Mouse (Mus musculus) C2C12 (cell line): ENCODE data around the gene Cyp17a1. TPM values are rescaled to one million over a fixed set of nuclear protein-coding genes. Genes with fewer than 3 reads are reported as not detected.

Source experiments
- H3K27me3 ChIP-seq: one replicate; pipeline ENCODE4 v1.6.1; 2011; ENCODE audit not compliant: control insufficient read depth, insufficient read depth, insufficient read length
- H3K36me3 ChIP-seq: one replicate; pipeline ENCODE4 v1.6.1; 2011; ENCODE audit not compliant: control insufficient read depth, insufficient read depth
- H3K4me3 ChIP-seq: one replicate; pipeline ENCODE4 v1.5.1; 2011; ENCODE audit warnings: mild to moderate bottlenecking, control low read depth; ENCODE audit not compliant: poor library complexity, insufficient read depth, severe bottlenecking
- H3K79me2 ChIP-seq: one replicate; pipeline ENCODE4 v1.6.1; 2011; ENCODE audit not compliant: control insufficient read depth, insufficient read depth
- H3K79me3 ChIP-seq: one replicate; pipeline ENCODE4 v1.6.1; 2011; ENCODE audit warnings: low read depth, control low read depth
- H3ac ChIP-seq: one replicate; pipeline ENCODE3; 2011; ENCODE audit warnings: low read depth; ENCODE audit not compliant: control insufficient read depth, insufficient read length
- CEBPB ChIP-seq: IDR thresholded peaks from one replicate; pipeline ENCODE4 v1.6.1; 2011; ENCODE audit warnings: low read depth, mild to moderate bottlenecking, control low read depth, moderate library complexity
- CTCF ChIP-seq: IDR thresholded peaks from one replicate; pipeline ENCODE4 v1.5.1; 2011; ENCODE audit not compliant: control insufficient read depth, insufficient read depth, insufficient read length
- FOSL1 ChIP-seq: IDR thresholded peaks from one replicate; pipeline ENCODE4 v1.8.0; 2011; ENCODE audit warnings: mild to moderate bottlenecking, low read length; ENCODE audit not compliant: poor library complexity, insufficient read depth, severe bottlenecking
- MAX ChIP-seq: IDR thresholded peaks from one replicate; pipeline ENCODE4 v1.6.1; 2011; ENCODE audit warnings: mild to moderate bottlenecking, control low read depth
- MYOD1 ChIP-seq: IDR thresholded peaks from one replicate; pipeline ENCODE4 v1.6.1; 2011; ENCODE audit warnings: low read depth; ENCODE audit not compliant: control insufficient read depth, insufficient read length
- MYOG ChIP-seq: IDR thresholded peaks from one replicate; pipeline ENCODE4 v1.6.1; 2011; ENCODE audit not compliant: control insufficient read depth, insufficient read length; ENCODE audit errors: extremely low read depth
- USF1 ChIP-seq: IDR thresholded peaks from one replicate; pipeline ENCODE4 v1.6.1; 2011; ENCODE audit warnings: low read depth, mild to moderate bottlenecking, control low read depth, moderate library complexity
- polyA plus RNA-seq: library from polyadenylated mRNA; unstranded; fragments of >200 nt; fragmentation: generic; extraction: Trizol; gene quantifications from one replicate; pipeline ENCODE4 v1.2.1, GENCODE M21; 2012; ENCODE audit warnings: missing spikeins

The Cyp17a1 gene
- polyA plus RNA-seq, 1 experiment = not detected

GRCm38 (mm10) chr19:46665474-46665873 is 7.5 kb downstream of the Cyp17a1 start:
- no peak overlapping the region for H3ac ChIP-seq
- TF ChIP-seq MYOD1 (no peak), MYOG (no peak), MAX (no peak), CTCF (no peak), USF1 (no peak), FOSL1 (no peak)
- H3K27me3 ChIP-seq = peaks cover 3% of the 10 kb centered on the region
- no peaks in the 10 kb centered on the region for H3K79me3 ChIP-seq
- no peak overlapping the region for H3K4me3 ChIP-seq
- no peaks in the 10 kb centered on the region for H3K79me2 ChIP-seq
- H3K36me3 ChIP-seq = no peaks in the 10 kb centered on the region

GRCm38 (mm10) chr19:46662784-46663183 is 10.2 kb downstream of the Cyp17a1 start:
- H3K4me3 ChIP-seq = no peak overlapping the region
- no peaks in the 10 kb centered on the region for H3K36me3 ChIP-seq
- no peaks in the 10 kb centered on the region for H3K79me3 ChIP-seq
- no peaks in the 10 kb centered on the region for H3K79me2 ChIP-seq
- H3ac ChIP-seq = no peak overlapping the region
- H3K27me3 ChIP-seq = peaks cover 3% of the 10 kb centered on the region
- TF ChIP-seq CTCF = no peak

- no peaks in the 10 kb centered on the region for H3K79me2 ChIP-seq
- no peak overlapping the region for H3ac ChIP-seq
- H3K36me3 ChIP-seq = no peaks in the 10 kb centered on the region
- H3K27me3 ChIP-seq = peaks cover 2% of the 10 kb centered on the region
- no peak for TF ChIP-seq MYOD1
- no peak for TF ChIP-seq FOSL1
- TF ChIP-seq MAX = no peak
- TF ChIP-seq MYOG = no peak
- TF ChIP-seq CEBPB = no peak
- TF ChIP-seq CTCF = no peak
- TF ChIP-seq USF1 = no peak
- H3K79me3 ChIP-seq = no peaks in the 10 kb centered on the region
- no peak overlapping the region for H3K4me3 ChIP-seq
Observed at GRCm38 (mm10) chr19:46662214-46662613, 10.8 kb downstream of the Cyp17a1 start.

- H3K79me2 ChIP-seq = no peaks in the 10 kb centered on the region
- TF ChIP-seq MYOD1 = no peak
- no peak for TF ChIP-seq FOSL1
- H3K4me3 ChIP-seq = no peak overlapping the region
Observed at GRCm38 (mm10) chr19:46661511-46661910, 11.5 kb downstream of the Cyp17a1 start.

GRCm38 (mm10) chr19:46658851-46659250 is 14.1 kb downstream of the Cyp17a1 start:
- Histone ChIP-seq H3K36me3 (peaks cover 20% of the 10 kb centered on the region), H3K4me3 (no peak overlapping the region), H3K79me2 (no peaks in the 10 kb centered on the region), H3K79me3 (no peaks in the 10 kb centered on the region), H3K27me3 (no peaks in the 10 kb centered on the region), H3ac (no peak overlapping the region)
- TF ChIP-seq CTCF = no peak
- TF ChIP-seq MYOD1 = no peak
- TF ChIP-seq CEBPB = no peak
- no peak for TF ChIP-seq MYOG
- TF ChIP-seq USF1 = no peak
- TF ChIP-seq FOSL1 = no peak
- TF ChIP-seq MAX = no peak

More at GRCm38 (mm10) chr19:46661511-46661910, 11.5 kb downstream of the Cyp17a1 start:
- Histone ChIP-seq H3K79me3 (no peaks in the 10 kb centered on the region), H3ac (no peak overlapping the region), H3K27me3 (no peaks in the 10 kb centered on the region), H3K36me3 (peaks cover 2% of the 10 kb centered on the region)

GRCm38 (mm10) chr19:46658348-46658747 is 14.6 kb downstream of the Cyp17a1 start:
- Histone ChIP-seq H3K4me3 (no peak overlapping the region), H3K27me3 (no peaks in the 10 kb centered on the region), H3K79me3 (no peaks in the 10 kb centered on the region), H3ac (no peak overlapping the region), H3K36me3 (peaks cover 23% of the 10 kb centered on the region), H3K79me2 (no peaks in the 10 kb centered on the region)
- TF ChIP-seq MYOD1 = no peak
- TF ChIP-seq MYOG = no peak
- no peak for TF ChIP-seq CTCF
